Mouse (Mus musculus) stomach, adult 2 months (tissue): ENCODE data around the gene Gm20075. TPM values are rescaled to one million over a fixed set of nuclear protein-coding genes. Genes with fewer than 3 reads are reported as not detected.

Source experiments
- polyA plus RNA-seq: library from polyadenylated mRNA; depleted of rRNA; stranded (reverse); fragments of >200 nt; gene quantifications from 2 replicates; pipeline ENCODE4 v1.2.3, GENCODE M21; 2012; rRNA removed

Gene Gm20075
- polyA plus RNA-seq, result not detected in 2 replicates

DNA sequence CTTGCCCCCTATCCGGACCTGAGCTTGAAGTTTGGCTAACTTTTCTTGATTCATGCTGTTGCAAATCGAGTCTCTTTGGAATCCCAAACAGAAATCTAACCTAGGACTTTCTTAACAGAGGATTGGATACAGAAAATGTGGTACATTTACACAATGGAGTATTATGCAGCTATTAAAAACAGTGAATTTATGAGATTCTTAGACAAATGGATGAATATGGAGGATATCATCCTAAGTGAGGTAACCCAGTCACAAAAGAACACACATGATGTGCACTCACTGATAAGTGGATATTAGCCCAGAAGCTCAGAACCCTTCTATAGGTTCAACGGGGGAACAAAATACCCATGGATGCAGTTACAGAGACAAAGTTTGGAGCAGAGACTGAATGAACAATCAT is at the start of gene Gm20075:
Gene Gm20075 (minus strand): TSS at position 101 of the 400 bp plus-strand sequence.

DNA sequence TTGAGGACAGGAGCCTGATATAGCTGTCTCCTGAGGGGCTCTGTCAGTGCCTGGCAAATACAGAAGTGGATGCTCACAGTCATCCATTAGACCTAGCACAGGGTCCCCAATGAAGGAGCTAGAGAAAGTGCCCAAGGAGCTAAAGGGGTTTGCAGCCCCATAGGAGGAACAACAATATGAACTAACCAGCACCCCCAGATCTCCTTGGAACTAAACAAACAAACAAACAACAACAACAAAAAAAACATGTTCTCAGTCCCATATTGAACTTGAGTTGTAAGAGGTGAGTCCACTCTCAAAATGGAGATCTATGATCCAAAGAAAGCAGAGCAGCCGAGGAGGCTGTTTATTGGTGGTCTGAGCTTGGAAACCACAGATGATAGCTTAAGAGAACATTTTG is 578 bp upstream of the Gm20075 start, which contains the start of gene Gm17190:
Gene Gm17190 (plus strand): TSS at position 301 of the 400 bp plus-strand sequence.

Other genes with a start within 250 kb of the Gm20075 start
- 3.4 and 4.1 TPM in 2 replicates for gene Iqgap2, start 189.5 kb downstream of the Gm20075 start, polyA plus RNA-seq
- gene Gm17190, start 678 bp upstream of the Gm20075 start, polyA plus RNA-seq, result not detected in 2 replicates
- 0.10 and 0.25 TPM in 2 replicates for gene Sv2c, start 51.2 kb upstream of the Gm20075 start, polyA plus RNA-seq